Mouse (Mus musculus) ES-CJ7 (cell line): ENCODE measurements around the gene Map4k4.

Experiments used
- DNase-seq: peaks from one replicate; pipeline ENCODE4 v3.0.0; 2011; ENCODE audit warnings: low read depth, low spot score

Gene Map4k4

GRCm38 (mm10) chr1:39900181-39901005 lies at the start of gene Map4k4:
Gene Map4k4 (plus strand): TSS chr1:39900913.
- peak; percentile 72 for DNase-seq

GRCm38 (mm10) chr1:39855949-39856348 lies 44.8 kb upstream of the Map4k4 start:
- no peak for DNase-seq

- DNase-seq: no peak
Observed at GRCm38 (mm10) chr1:39856795-39857447, 43.8 kb upstream of the Map4k4 start.

- no peak for DNase-seq
Observed at GRCm38 (mm10) chr1:39857448-39857820, 43.3 kb upstream of the Map4k4 start.

- DNase-seq: peak; percentile 87
Observed at GRCm38 (mm10) chr1:39859213-39859612, 41.5 kb upstream of the Map4k4 start.

GRCm38 (mm10) chr1:39866367-39867141 lies 34.2 kb upstream of the Map4k4 start:
- no peak for DNase-seq

- no peak for DNase-seq
Observed at GRCm38 (mm10) chr1:39867142-39867525, 33.6 kb upstream of the Map4k4 start.

- no peak for DNase-seq
Observed at GRCm38 (mm10) chr1:39867966-39868593, 32.6 kb upstream of the Map4k4 start.

- no peak for DNase-seq
Observed at GRCm38 (mm10) chr1:39868825-39869571, 31.7 kb upstream of the Map4k4 start.

- DNase-seq: no peak
Observed at GRCm38 (mm10) chr1:39869721-39870201, 31.0 kb upstream of the Map4k4 start.

GRCm38 (mm10) chr1:39877981-39878380 lies 22.7 kb upstream of the Map4k4 start:
- DNase-seq: no peak

GRCm38 (mm10) chr1:39882505-39882904 lies 18.2 kb upstream of the Map4k4 start:
- DNase-seq: no peak

GRCm38 (mm10) chr1:39884803-39885515 lies 15.8 kb upstream of the Map4k4 start:
- peak; percentile 44 for DNase-seq

- DNase-seq: no peak
Observed at GRCm38 (mm10) chr1:39887997-39888396, 12.7 kb upstream of the Map4k4 start.

GRCm38 (mm10) chr1:39889429-39889828 lies 11.3 kb upstream of the Map4k4 start:
- DNase-seq: no peak

GRCm38 (mm10) chr1:39889973-39890372 lies 10.7 kb upstream of the Map4k4 start:
- DNase-seq: no peak

GRCm38 (mm10) chr1:39893153-39893880 lies 7.4 kb upstream of the Map4k4 start:
- DNase-seq: peak; percentile 55

- no peak for DNase-seq
Observed at GRCm38 (mm10) chr1:39895097-39895496, 5.6 kb upstream of the Map4k4 start.

GRCm38 (mm10) chr1:39895506-39895905 lies 5.2 kb upstream of the Map4k4 start:
- DNase-seq: no peak

- DNase-seq: no peak
Observed at GRCm38 (mm10) chr1:39896581-39896980, 4.1 kb upstream of the Map4k4 start.
